Mouse (Mus musculus) kidney, adult 2 months (tissue): ENCODE measurements around the gene B3gnt6. TPM values are rescaled to one million over a fixed set of nuclear protein-coding genes. Genes with fewer than 3 reads are reported as not detected.

Experiments used
- DNase-seq: peaks from one replicate; pipeline ENCODE4 v3.0.0; 2021
- H3K27ac ChIP-seq: fragments of 200-500 bp; 2 replicates; pipeline ENCODE4 v1.5.1; 2012; ENCODE audit warnings: low read depth, low read length, control low read depth, inconsistent platforms; ENCODE audit not compliant: insufficient read depth
- H3K27me3 ChIP-seq: fragments of 200-500 bp; replicated peaks from 2 replicates; pipeline ENCODE4 v1.6.1; 2012; ENCODE audit warnings: mild to moderate bottlenecking, moderate library complexity, low read length, inconsistent platforms; ENCODE audit not compliant: control insufficient read depth, insufficient read depth
- H3K36me3 ChIP-seq: fragments of 200-500 bp; 2 replicates; pipeline ENCODE4 v1.6.1; 2012; ENCODE audit warnings: mild to moderate bottlenecking, moderate library complexity, low read length, inconsistent platforms; ENCODE audit not compliant: control insufficient read depth, insufficient read depth
- H3K4me1 ChIP-seq: fragments of 200-500 bp; 2 replicates; pipeline ENCODE4 v1.6.1; 2011; ENCODE audit warnings: low read length; ENCODE audit not compliant: control insufficient read depth, insufficient read depth
- H3K4me3 ChIP-seq: fragments of 200-500 bp; 2 replicates; pipeline ENCODE4 v1.5.1; 2011; ENCODE audit warnings: mild to moderate bottlenecking, low read depth, low read length, control low read depth; ENCODE audit not compliant: insufficient read depth
- CTCF ChIP-seq: fragments of 200-500 bp; conservative IDR thresholded peaks from 2 replicates; pipeline ENCODE4 v1.5.1; 2011; ENCODE audit warnings: low read depth, mild to moderate bottlenecking, control low read depth, low read length, moderate library complexity, mixed read lengths; ENCODE audit not compliant: insufficient read depth, insufficient read length
- POLR2A ChIP-seq: fragments of 200-500 bp; IDR thresholded peaks from one replicate; pipeline ENCODE4 v1.6.1; 2011; ENCODE audit warnings: low read depth, low read length, control low read depth
- WGBS: fragments of 180-500 bp; shearing (Covaris S2); methylation state at CpG from one replicate; pipeline ENCODE4 v1.1.7; 2018; 5-methylcytosine and 5-hydroxymethylcytosine counted together
- polyA plus RNA-seq: library from polyadenylated mRNA; depleted of rRNA; stranded (reverse); fragments of >200 nt; gene quantifications from 2 replicates; pipeline ENCODE4 v1.2.3, GENCODE M21; 2012

The B3gnt6 gene
- polyA plus RNA-seq, 1 experiment, result not detected

- H3K27ac ChIP-seq, result no peak overlapping the region
- WGBS, result 42% methylated on average over 10 of the region's 10 CpGs
- peak; percentile 19 for DNase-seq
Observed at GRCm38 (mm10) chr7:98195151-98195801, 4.0 kb downstream of the B3gnt6 start.

GRCm38 (mm10) chr7:98194026-98194792 lies 5.1 kb downstream of the B3gnt6 start:
- WGBS, result 2% methylated on average over 61 of the region's 61 CpGs
- no peak for DNase-seq
- H3K27me3 ChIP-seq, result peaks cover 2% of the 10 kb centered on the region; the same call in 1 of the 2 replicates
- no peak overlapping the region for H3K27ac ChIP-seq
- H3K4me1 ChIP-seq, result peaks cover 6% of the 10 kb centered on the region
- TF ChIP-seq CTCF, result no peak
- TF ChIP-seq POLR2A, result no peak
- peak overlapping the region; percentile 37 for H3K4me3 ChIP-seq
- no peaks in the 10 kb centered on the region for H3K36me3 ChIP-seq

More at GRCm38 (mm10) chr7:98195151-98195801, 4.0 kb downstream of the B3gnt6 start:
- Histone ChIP-seq H3K4me1 (peaks cover 6% of the 10 kb centered on the region), H3K36me3 (no peaks in the 10 kb centered on the region), H3K4me3 (no peak overlapping the region), H3K27me3 (peaks cover 2% of the 10 kb centered on the region; the same call in 1 of the 2 replicates)
- TF ChIP-seq CTCF, result no peak
- no peak for TF ChIP-seq POLR2A

- DNase-seq, result peak; percentile 21
Observed at GRCm38 (mm10) chr7:98193515-98194025, 5.7 kb downstream of the B3gnt6 start.

GRCm38 (mm10) chr7:98191571-98192250 lies 7.6 kb downstream of the B3gnt6 start:
- peak; percentile 87 for TF ChIP-seq CTCF
- no peak for TF ChIP-seq POLR2A
- H3K4me3 ChIP-seq, result no peak overlapping the region
- 55% methylated on average over 17 of the region's 17 CpGs for WGBS
- peaks cover 2% of the 10 kb centered on the region; the same call in 1 of the 2 replicates for H3K27me3 ChIP-seq
- H3K4me1 ChIP-seq, result peaks cover 6% of the 10 kb centered on the region
- no peak overlapping the region for H3K27ac ChIP-seq
- peak; percentile 63 for DNase-seq
- no peaks in the 10 kb centered on the region for H3K36me3 ChIP-seq

More at GRCm38 (mm10) chr7:98193515-98194025, 5.7 kb downstream of the B3gnt6 start:
- 4% methylated on average over 36 of the region's 36 CpGs for WGBS
- Histone ChIP-seq H3K27me3 (peaks cover 2% of the 10 kb centered on the region; the same call in 1 of the 2 replicates), H3K27ac (no peak overlapping the region), H3K4me1 (peaks cover 6% of the 10 kb centered on the region), H3K4me3 (peak overlapping the region; percentile 37), H3K36me3 (no peaks in the 10 kb centered on the region)
- TF ChIP-seq CTCF, result peak; percentile 47
- no peak for TF ChIP-seq POLR2A

GRCm38 (mm10) chr7:98190578-98190977 lies 8.7 kb downstream of the B3gnt6 start:
- WGBS, result 89% methylated on average over 1 of the region's 1 CpGs
- no peak overlapping the region for H3K27ac ChIP-seq
- TF ChIP-seq CTCF, result no peak
- TF ChIP-seq POLR2A, result no peak
- H3K27me3 ChIP-seq, result peaks cover 2% of the 10 kb centered on the region; the same call in 1 of the 2 replicates
- H3K4me3 ChIP-seq, result no peak overlapping the region
- DNase-seq, result no peak
- no peaks in the 10 kb centered on the region for H3K36me3 ChIP-seq
- H3K4me1 ChIP-seq, result peaks cover 7% of the 10 kb centered on the region

- no peak for DNase-seq
- H3K4me1 ChIP-seq, result peaks cover 15% of the 10 kb centered on the region
- TF ChIP-seq CTCF (no peak), POLR2A (no peak)
- H3K27ac ChIP-seq, result no peak overlapping the region
- no peak overlapping the region for H3K4me3 ChIP-seq
- peaks cover 2% of the 10 kb centered on the region; the same call in 1 of the 2 replicates for H3K27me3 ChIP-seq
- H3K36me3 ChIP-seq, result no peaks in the 10 kb centered on the region
- 66% methylated on average over 3 of the region's 3 CpGs for WGBS
Observed at GRCm38 (mm10) chr7:98189745-98190144, 9.5 kb downstream of the B3gnt6 start.

- DNase-seq, result no peak
- WGBS, result 91% methylated on average over 2 of the region's 2 CpGs
- no peaks in the 10 kb centered on the region for H3K36me3 ChIP-seq
- TF ChIP-seq POLR2A (no peak), CTCF (no peak)
- no peaks in the 10 kb centered on the region for H3K27me3 ChIP-seq
- no peak overlapping the region for H3K27ac ChIP-seq
- peaks cover 11% of the 10 kb centered on the region for H3K4me1 ChIP-seq
- no peak overlapping the region for H3K4me3 ChIP-seq
Observed at GRCm38 (mm10) chr7:98188680-98189079, 10.6 kb downstream of the B3gnt6 start.
